Mouse (Mus musculus) brain, embryonic 14.5 days (tissue): ENCODE results near the gene Spic.

Experiments
- CTCF ChIP-seq: fragments of 200-500 bp; IDR thresholded peaks from 2 replicates; pipeline ENCODE4 v1.5.1; 2012; ENCODE audit warnings: inconsistent platforms, mild to moderate bottlenecking, moderate library complexity, borderline replicate concordance; ENCODE audit not compliant: insufficient read depth, insufficient read length; ENCODE audit errors: extremely low read depth
- POLR2A ChIP-seq: fragments of 200-500 bp; IDR thresholded peaks from 2 replicates; pipeline ENCODE4 v1.6.1; 2012; ENCODE audit warnings: mild to moderate bottlenecking, inconsistent platforms, borderline replicate concordance; ENCODE audit not compliant: poor library complexity, insufficient read depth, insufficient read length, severe bottlenecking; ENCODE audit errors: extremely low read depth

GRCm38 (mm10) chr10:88631330-88631953, 53.4 kb downstream of the Spic start:
- TF ChIP-seq POLR2A (no peak), CTCF (no peak)
